Mouse (Mus musculus) kidney, postnatal 10 days (tissue): ENCODE measurements around the gene Fance.
"Not testable (repeated sequence)": the region's sequence is repeated elsewhere in the genome, so short reads cannot be mapped to it uniquely, and the experiment has no call there.

Source experiments
- DNase-seq: peaks from one replicate; pipeline ENCODE4 v3.0.0; 2021; ENCODE audit warnings: mixed read lengths

Gene Fance

GRCm38 (mm10) chr17:28293716-28294115 is 19.6 kb upstream of the Fance start:
- DNase-seq, result no peak

DNA sequence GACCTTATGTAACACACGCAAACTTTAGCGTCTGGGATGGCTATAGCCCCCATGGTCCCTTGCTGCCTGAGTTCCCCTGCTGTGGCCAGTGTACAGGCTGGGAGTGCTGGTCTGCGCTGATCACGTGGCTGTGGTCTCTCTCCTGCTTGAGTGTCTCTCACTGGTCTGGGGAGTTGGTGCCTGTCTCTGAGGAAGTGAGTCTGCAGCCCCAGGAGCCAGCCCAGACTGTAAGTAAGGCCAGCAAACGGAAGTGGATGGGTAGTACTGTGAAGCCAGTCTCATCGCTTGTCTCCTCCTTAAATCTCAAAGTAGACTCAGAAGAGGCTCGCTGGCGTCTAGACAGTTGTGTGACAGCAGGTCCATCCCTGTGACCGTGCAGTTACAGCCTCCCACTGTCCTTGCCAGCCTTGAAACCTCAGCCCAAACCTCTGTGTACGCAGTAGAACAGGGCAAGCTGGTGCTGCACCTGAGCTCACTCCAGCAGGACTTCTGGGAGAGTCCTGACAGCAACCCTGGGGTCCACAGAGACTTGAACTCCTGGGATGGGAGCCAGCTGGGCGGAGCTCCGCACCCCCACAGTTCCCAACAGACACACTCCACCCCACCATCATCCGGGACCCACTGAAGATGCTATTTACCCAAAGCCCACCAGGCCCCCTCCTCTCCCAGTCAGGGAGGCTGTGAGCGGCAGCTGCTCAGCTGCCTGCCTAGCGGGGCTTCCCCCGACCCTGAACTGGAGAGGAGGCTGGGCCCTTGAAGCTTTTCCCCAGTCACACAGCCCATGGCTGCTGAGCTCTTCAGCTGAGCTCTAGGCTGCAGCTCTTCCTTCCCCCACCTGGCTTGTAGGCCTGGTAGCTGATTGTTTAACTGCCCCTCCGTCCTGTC is 18.6 kb upstream of the Fance start:
- no peak for DNase-seq

DNA sequence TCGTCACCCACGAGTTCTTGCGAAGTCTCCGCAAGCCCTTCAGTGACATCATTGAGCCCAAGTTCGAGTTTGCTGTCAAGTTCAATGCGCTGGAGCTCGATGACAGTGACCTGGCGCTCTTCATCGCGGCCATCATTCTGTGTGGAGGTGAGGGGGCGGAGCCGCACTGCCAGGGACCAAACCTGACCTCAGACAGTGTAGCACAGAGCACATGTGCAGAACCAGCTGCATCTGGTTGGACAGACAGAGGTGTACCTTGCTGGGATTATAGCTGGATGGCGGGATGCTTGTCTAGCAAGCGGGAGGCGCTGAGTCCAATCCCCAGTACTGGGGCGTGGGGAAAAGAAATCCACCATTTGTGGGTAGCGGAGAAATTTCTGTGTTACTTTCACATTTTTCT is 14.4 kb upstream of the Fance start:
- no peak for DNase-seq

GRCm38 (mm10) chr17:28299669-28300320 is 13.5 kb upstream of the Fance start:
- DNase-seq, result no peak

DNA sequence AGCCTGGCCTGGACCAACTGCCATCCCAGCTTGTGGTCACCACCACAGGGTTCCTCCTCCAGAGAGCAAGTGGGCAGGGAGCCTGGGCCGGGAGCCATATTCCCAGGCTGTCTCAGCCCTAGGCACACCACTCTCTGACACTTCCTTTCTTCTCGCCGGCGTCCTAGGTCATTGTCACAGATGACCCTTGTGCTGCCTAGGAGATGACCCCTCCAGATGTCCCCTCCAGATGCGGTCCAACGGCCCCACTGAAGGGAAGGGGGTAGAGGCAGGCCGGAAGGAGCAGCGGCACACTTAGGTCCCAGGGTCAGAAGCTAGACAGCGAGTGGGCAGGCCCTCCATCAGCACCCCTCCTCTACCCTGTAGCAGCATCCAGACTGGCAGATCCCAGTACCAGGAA is 13.0 kb upstream of the Fance start:
- no peak for DNase-seq

DNA sequence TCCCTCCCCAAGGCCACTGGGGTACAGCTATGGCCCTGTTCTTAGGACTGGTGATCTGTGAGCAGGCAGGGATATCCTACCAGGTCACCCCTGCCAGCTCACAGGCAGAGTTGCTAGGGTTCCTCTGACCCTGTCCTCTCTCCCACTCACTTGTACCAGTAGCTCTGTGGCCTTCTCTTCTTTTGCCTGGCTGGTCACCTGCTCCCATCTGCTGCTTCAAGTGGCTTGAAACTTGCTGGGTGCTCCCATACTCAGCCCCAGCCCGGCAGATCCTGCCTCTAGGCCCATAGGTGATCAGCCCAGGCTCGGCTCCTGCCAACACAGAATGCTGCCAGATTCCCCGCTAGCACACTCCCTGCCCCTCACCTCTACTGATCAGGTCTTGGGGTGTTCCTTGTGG is 12.5 kb upstream of the Fance start:
- no peak for DNase-seq

DNA sequence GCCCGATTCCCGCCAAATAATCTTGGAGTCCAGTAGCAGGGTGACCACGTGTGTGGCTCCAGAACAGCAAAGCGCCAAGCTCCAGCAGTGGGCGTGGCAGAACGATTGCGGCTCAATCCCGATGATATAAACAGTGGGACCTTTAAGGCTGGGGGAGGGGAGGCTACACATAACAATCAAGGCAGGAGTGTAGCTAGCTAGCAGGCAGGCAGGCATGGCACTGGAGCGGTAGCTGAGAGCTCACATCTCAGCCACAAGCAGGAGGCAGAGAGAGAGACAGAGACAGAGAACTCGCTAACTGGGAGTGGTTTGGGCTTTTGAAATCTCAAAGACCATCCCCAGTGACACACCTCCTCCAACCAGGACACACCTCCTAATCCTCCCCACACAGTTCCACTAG is 8.1 kb upstream of the Fance start:
- no peak for DNase-seq

DNA sequence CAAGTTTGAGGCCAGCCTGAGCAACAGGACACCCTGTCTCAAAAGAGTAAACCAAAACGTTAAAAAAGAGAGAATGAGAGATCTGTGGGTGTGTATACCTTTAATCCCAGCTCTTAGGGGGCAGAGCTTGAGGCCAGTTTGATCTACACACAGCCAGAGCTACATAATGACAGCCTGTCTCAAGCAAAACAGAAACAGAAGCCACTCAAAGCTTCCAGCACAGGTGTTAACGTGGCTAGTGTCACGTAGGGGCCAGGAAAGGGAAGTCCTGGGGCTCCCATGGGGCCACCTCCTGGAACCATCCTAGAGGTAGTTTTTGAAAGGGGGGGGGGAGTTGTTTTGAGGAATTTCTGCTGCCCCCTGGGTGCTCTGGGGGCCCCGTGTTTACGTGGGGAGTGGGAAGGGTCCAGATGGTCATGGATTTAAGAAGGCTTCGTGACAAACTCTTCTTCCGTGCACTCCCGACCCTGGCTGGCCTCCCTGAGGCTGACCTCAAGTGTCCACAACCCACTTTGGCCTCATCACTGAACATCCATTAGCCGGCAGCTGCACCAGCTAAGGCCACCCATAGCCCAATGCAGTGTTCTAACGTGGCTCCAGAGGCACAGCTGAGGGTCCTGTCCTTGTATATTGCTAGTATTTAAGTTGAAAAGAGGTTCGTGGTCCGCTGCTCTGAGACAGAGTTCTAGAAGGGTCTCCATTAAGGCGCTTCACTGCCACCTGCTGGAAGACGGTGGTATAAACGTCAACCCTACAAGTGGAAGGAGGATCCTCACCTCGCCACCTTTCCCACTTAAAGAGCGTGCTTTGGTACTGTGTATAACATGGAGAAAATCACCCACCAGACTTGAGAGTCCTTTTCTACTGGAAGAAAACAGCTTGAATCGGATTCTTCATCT is 4.8 kb upstream of the Fance start:
- DNase-seq, result peak; percentile 96

DNA sequence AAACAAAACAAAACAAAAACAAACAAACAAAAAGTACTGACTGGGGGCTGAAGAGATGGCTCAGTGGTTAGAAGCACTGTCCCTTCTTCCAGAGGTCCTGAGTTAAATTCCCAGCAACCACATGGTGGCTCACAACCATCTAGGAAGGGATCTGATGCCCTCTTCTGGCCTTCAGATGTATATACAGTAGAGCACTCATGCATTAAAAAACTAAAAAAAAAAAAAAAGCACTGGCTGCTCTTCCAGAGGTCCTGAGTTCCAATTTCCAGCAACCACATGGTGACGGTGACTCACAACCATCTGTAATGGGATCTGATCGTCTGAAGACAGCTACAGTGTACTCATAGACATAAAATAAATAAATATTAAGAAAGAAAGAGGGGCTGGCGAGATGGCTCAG is 2.5 kb upstream of the Fance start:
- no peak for DNase-seq

GRCm38 (mm10) chr17:28311366-28312132 is 1.8 kb upstream of the Fance start:
- no peak for DNase-seq

GRCm38 (mm10) chr17:28312232-28313211 is 797 bp upstream of the Fance start:
- DNase-seq, result peak; percentile 66

DNA sequence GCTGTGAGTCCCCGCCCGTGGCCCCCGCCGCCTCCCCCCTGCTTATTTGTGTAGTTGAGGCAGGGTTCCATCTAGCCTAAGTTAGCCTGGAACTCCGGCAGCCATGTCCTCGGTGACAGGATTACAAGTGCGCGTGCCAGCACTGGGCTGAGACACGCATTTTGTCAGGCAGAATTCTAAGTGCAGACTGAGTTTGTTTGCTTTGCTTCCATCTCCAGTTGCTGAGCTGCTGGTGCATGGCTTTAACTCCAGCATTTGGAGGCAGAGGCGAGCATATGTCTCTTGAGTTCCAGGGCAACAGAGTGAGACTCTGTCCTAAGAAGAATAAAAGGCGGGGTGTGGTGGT is 534 bp downstream of the Fance start:
- DNase-seq, result no peak

DNA sequence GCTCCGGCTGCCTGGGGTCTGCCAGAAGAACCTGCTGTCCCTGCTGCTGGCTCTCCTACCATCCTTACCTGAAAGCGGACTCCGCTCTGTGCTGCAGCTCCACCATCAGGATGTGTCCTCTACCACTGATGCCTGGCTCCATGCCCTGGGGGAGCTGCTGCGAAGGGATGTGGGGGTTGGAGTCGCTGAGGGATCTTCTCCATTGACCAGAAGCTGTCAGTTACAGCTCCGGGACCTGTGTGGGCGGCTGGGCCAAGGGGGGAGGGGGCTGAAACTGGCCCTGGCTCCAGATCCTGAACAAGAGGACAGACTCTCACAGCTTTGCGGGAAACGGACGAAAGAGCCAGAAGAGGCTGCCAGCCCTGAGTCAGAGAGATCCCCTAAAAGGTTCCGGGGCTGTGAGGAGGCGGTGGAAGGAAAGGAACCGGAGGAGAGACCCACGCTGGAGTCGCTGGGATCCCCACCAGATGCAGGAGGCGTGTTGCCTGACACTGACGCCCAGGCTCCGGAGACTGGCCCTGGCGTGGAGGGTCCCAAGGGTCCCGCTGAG is 2.4 kb downstream of the Fance start:
- no peak for DNase-seq

- DNase-seq, result no peak
Observed at GRCm38 (mm10) chr17:28316476-28316875, 3.2 kb downstream of the Fance start.

GRCm38 (mm10) chr17:28317091-28317490 is 3.8 kb downstream of the Fance start:
- no peak for DNase-seq

GRCm38 (mm10) chr17:28317725-28318124 is 4.4 kb downstream of the Fance start:
- no peak for DNase-seq

DNA sequence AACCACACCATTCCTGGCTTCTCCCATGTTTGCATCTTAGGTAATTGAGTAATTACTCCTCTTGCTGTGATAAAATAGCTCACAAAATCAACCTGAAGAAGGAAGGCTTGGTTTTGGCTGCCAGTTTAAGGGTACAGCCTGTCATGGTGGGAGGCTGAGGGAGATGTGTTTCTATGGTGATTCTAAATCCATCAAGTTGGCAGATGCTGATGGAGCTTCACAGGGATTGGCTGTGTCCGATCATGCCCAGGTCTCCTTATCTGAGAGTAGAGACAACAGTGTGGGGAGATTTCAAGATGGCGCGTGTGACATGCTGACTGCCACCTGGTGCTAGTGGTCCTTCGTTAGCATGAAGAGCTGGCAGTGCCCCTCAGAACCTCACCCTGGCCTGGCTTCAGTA is 8.4 kb downstream of the Fance start:
- DNase-seq, result no peak

- no peak for DNase-seq
Observed at GRCm38 (mm10) chr17:28323786-28324185, 10.5 kb downstream of the Fance start.

DNA sequence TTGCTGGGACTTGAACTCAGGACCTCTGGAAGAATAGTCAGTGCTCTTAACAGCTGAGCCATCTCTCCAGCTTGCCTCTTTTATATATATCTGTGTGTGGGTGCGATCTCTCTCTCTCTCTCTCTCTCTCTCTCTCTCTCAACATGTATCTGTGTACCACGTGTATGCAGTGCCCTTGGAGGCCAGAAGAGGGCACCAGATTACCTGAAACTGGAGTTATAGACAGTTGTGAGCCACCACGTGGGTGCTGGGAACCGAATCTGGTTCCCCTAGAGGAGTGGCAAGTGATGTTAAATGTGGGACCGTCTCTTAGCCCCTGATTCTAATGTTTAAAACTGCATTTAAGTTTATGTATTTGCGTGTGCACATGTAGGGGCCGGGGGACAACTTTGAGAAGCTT is 11.1 kb downstream of the Fance start:
- DNase-seq, result not testable (repeated sequence)

GRCm38 (mm10) chr17:28325751-28326150 is 12.4 kb downstream of the Fance start:
- peak; percentile 17 for DNase-seq

DNA sequence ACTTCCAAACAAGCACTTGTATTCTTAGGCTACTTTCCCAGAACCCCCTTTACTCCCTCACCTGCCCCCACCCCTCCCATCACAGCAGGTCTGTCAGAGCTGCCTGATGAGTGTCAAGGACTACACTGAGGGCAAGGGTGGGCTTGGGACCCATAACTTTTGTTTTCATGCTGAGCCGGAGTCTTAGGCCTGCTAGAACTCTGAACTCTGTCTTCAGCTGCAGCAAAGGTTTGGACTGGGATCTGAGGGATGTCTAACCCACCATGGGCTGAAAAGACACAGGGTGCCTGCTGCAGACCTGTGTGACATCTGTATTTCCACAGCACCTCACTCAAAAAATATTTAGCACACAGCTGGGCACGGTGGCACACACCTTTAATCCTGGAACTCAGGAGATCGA is 13.6 kb downstream of the Fance start:
- DNase-seq, result no peak
